Mouse (Mus musculus) olfactory bulb, adult 2 months (tissue): Measurements from ENCODE around the gene Grm2.
"Not testable (repeated sequence)": the region's sequence is repeated elsewhere in the genome, so short reads cannot be mapped to it uniquely, and the experiment has no call there.

Experiments
- CTCF ChIP-seq: fragments of 200-500 bp; IDR thresholded peaks from 2 replicates; pipeline ENCODE4 v1.5.1; 2012; ENCODE audit warnings: low read depth, mild to moderate bottlenecking, low read length, moderate library complexity; ENCODE audit not compliant: insufficient read depth
- POLR2A ChIP-seq: fragments of 200-500 bp; IDR thresholded peaks from 2 replicates; pipeline ENCODE4 v1.6.1; 2012; ENCODE audit warnings: mild to moderate bottlenecking, low read depth, low read length, moderate library complexity; ENCODE audit not compliant: insufficient read depth

DNA sequence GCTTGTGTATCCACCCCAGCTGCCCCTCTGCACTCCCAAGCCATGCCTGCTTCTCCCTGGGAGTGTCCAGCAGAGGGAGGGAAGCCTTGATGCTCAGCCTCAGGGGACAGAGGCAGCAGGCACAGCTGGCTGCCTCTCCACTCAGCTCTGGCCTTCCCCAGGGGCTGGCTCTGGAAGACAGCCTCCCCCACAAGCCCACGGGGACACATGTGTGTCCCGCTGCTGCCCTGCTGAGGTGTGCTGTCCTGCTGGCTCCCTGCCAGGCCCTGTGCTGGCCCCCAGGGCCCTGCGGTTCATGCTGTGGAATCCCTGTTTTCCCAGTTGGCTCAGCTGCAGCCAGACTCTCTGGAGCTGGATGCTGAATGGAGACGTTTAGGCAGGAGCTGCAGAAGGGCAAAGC lies 60.5 kb downstream of the Grm2 start:
- TF ChIP-seq CTCF, POLR2A: not testable (repeated sequence)
